29 mouse cellular contexts compared by ENCODE assay signal in genomic region chr16:10577548-10577947, GRCm38 (mm10). TPM values are rescaled to one million over a fixed set of nuclear protein-coding genes. Genes with fewer than 3 reads are reported as not detected.
DNase-seq lines count a peak whose midpoint lies in the region; ATAC-seq lines count a peak whose summit lies in the region.
"Had no signal": no experiment of that assay in that cellular context is flagged by ENCODE, and none has a peak within 500 bp of the region (broad histone marks: within the 10 kb centered on the region; RNA-seq: fewer than 3 reads in every experiment).

No protein-coding gene starts in this region.

- ATAC-seq in megakaryocyte progenitor cell, adult 5-6 weeks (replicated peaks; ENCODE audit: poor library complexity) = peak; percentile 75
- ATAC-seq: activated CD4-positive, CD25-positive, alpha-beta regulatory T cell, adult 4 months; forebrain, embryonic 14.5 days; lung, postnatal 0 days had no signal

- H3K4me3 ChIP-seq in brown adipose tissue, adult 24 weeks (ENCODE audit: insufficient read depth, low read depth, low read length) = no peak overlapping the region
- H3K4me3 ChIP-seq: embryonic facial prominence, embryonic 12.5 days; heart, adult 2 months; heart, embryonic 12.5 days; hindbrain, embryonic 15.5 days; kidney, embryonic 15.5 days; limb, embryonic 15.5 days; liver, embryonic 13.5 days had no signal

- peak; percentile 36 to 70 for DNase-seq in adrenal gland, adult (ENCODE audit: inconsistent age in 2 of 2, low spot score in 1 of 2)
- DNase-seq in adrenal gland, adult 8-10 months = no peak
- peak; percentile 40 for DNase-seq in ovary, adult 18-20 months (ENCODE audit: low spot score)
- DNase-seq in ovary, postnatal 14 days (ENCODE audit: low spot score) = no peak
- DNase-seq in embryo, embryonic 11 days = no peak
- no peak for DNase-seq in embryo, embryonic 10.5 days (ENCODE audit: low spot score)
- DNase-seq: cerebellum, adult 2 months; cerebellum, postnatal 14 days; gastrocnemius, postnatal 36 days; heart, adult 2 months; heart, postnatal 4 days; kidney, adult 18-20 months; kidney, postnatal 36 days; left cerebral cortex, postnatal 4 days; liver, embryonic 13.5 days; lung, adult 18-20 months; lung, postnatal 4 days; midbrain, embryonic 14.5 days; thymus, postnatal 14 days had no signal

- peak overlapping the region; percentile 59 for H3K27ac ChIP-seq in brown adipose tissue, adult 24 weeks (replicated peaks; ENCODE audit: low read depth, low read length)
- H3K27ac ChIP-seq: embryonic facial prominence, embryonic 12.5 days; heart, adult 2 months; hindbrain, embryonic 15.5 days; kidney, embryonic 15.5 days; limb, embryonic 15.5 days; liver, embryonic 13.5 days had no signal

- peaks cover 26% of the 10 kb centered on the region for H3K4me1 ChIP-seq in brown adipose tissue, adult 24 weeks (ENCODE audit: control insufficient read depth, insufficient read depth, insufficient read length, low read length)
- H3K4me1 ChIP-seq: embryonic facial prominence, embryonic 12.5 days; hindbrain, embryonic 15.5 days; kidney, embryonic 15.5 days; limb, embryonic 15.5 days had no signal

RNA-seq across cellular contexts. Expression of gene Clec16a, which starts 32.4 kb away (rescaled TPM):
- 10 to 100 TPM; 37.2 to 55.9 (median 51.3) TPM for total RNA-seq in adrenal gland, adult 8-10 months (2022)
- polyA plus RNA-seq in brown adipose tissue, adult 24 weeks (2012; ENCODE audit: insufficient read depth, insufficient read length, missing spikeins) = 25.4 and 29.0 TPM in 2 replicates
- total RNA-seq in megakaryocyte progenitor cell, adult 5-6 weeks (2015) = 10.8 and 11.5 TPM in 2 replicates
- total RNA-seq in megakaryocyte progenitor cell, adult 5-6 weeks (2017) = 12.6 and 14.6 TPM in 2 replicates

RNA-seq across cellular contexts. Expression of gene Dexi, which starts 34.7 kb away (rescaled TPM):
- total RNA-seq in adrenal gland, adult 8-10 months (2022) = 10 to 100 TPM; 21.3 to 29.9 (median 25.9) TPM
- 12.4 and 13.4 TPM in 2 replicates for polyA plus RNA-seq in brown adipose tissue, adult 24 weeks (2012; ENCODE audit: insufficient read depth, insufficient read length, missing spikeins)
- 5.7 and 7.3 TPM in 2 replicates for total RNA-seq in megakaryocyte progenitor cell, adult 5-6 weeks (2015)
- 3.3 and 6.0 TPM in 2 replicates for total RNA-seq in megakaryocyte progenitor cell, adult 5-6 weeks (2017)

Comparison
In these comparisons a context has a peak if more than half of its experiments do, and no peak if none do; other contexts are left out.
1. DNase-seq: peak in adrenal gland, adult (2 of 2) and ovary, adult 18-20 months (single experiment); none in adrenal gland, adult 8-10 months (single experiment), ovary, postnatal 14 days (single experiment), embryo, embryonic 11 days (single experiment) and embryo, embryonic 10.5 days (single experiment).